Mouse (Mus musculus): Measurements from ENCODE around the gene Polr3gl.
A peak's percentile ranks its signal among the peaks of the same experiment; 100 is the strongest.

The Polr3gl gene

DNA sequence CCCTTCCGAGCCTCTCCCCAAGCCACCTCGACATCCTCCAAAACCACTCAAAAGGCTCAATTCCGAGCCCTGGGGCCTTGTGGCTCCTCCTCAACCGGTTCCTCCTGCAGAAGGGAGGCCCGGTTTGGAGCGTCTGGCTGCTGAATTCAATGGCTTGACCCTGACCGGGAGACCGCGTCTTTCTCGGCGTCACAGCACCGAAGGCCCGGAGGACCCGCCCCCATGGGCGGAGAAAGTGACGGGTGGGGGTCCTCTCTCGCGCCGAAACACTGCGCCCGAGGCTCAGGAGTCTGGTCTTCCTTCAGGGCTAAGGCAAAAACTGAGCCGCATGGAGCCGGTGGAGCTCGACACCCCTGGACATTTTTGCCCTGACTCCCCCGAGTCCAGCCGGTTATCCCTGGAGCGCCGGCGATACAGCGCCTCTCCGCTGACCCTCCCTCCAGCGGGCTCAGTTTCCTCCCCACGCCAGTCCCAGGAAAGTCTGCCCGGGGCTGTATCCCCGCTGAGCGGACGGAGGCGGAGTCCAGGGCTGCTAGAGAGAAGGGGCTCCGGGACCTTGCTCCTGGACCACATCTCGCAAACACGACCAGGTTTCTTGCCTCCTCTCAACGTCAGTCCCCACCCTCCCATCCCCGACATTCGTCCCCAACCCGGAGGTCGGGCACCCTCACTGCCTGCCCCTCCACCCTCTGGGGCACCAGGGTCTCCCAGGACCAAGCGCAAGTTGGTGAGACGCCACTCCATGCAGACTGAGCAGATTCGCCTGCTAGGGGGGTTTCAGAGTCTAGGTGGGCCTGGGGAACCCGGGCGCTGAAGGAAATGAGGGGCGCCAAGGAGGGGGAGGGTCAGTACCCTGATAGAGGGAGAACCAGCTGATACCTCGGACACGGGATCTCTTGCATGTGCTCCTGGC lies 4.4 kb upstream of the Polr3gl start:
- peak; percentile 66 for DNase-seq (ENCODE audit: low spot score)

- DNase-seq (ENCODE audit: low spot score), result no peak
Measured at GRCm38 (mm10) chr3:96597435-96597891, 3.5 kb upstream of the Polr3gl start.

DNA sequence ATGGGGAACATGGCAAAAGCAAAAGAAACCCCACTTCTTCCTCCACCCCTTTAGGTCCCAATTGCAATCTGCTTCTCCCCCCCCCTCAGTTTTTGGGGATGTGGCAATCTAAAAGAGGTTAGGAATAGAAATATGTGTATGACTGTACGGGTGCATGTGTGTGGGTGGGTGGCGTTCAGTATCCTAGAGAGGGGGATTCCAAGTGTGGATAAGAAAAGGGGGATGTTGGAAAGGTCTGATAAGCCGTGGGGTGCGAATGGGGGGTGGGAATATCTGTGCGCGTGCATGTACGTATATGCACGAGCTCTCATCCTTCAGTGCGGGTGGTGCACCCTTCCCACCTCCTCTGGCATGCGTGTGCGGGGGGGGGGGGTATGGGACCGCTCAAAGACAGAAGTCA lies 2.9 kb upstream of the Polr3gl start:
- no peak for DNase-seq (ENCODE audit: low spot score)

DNA sequence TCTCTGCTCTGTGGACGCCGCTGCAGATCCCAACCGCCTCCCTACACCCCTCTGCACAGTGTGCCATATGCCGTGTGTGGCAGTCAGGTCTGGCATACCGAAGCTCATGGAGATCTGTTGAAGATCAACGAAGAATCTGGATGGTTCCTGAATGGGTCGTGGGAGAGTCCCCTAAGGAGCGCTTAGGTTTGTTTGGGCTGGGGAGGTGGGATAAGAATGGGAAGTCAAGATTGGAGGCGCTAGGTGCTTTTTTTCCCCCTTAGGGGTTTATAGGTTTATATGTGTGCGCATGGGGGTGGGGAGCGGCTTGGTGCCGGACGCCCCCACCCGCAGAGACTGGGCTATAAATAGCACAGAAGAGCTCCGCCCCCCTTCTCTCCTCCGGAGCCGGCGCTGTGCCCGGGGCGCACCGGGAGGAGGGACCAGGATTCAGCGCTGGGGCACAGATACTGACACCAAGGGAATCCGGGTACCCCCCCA lies 2.3 kb upstream of the Polr3gl start, which contains the start of gene Ankrd34a:
Ankrd34a (plus strand) TSS at position 409 of the 480 bp plus-strand sequence.
- no peak for DNase-seq (ENCODE audit: low spot score)

DNA sequence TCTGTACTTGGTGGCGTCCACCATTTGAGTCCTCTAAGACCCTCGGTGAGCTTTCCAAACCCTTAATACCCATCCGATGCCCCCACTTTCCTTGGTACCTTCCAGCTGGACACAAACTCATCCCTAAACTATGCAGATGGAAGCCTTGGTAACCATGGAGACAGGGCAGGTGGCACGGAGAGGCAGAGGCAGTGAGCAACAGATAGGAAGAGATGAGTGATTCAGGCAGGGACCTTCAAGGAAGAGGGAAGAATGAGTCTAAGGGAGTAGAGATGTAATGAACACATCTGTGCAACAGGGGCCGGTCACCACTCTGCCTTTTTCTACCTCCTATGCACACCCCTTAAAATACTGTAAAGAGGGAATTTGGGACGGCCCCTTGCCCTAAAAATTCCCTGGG lies 1.7 kb upstream of the Polr3gl start:
- no peak for DNase-seq (ENCODE audit: low spot score)

DNA sequence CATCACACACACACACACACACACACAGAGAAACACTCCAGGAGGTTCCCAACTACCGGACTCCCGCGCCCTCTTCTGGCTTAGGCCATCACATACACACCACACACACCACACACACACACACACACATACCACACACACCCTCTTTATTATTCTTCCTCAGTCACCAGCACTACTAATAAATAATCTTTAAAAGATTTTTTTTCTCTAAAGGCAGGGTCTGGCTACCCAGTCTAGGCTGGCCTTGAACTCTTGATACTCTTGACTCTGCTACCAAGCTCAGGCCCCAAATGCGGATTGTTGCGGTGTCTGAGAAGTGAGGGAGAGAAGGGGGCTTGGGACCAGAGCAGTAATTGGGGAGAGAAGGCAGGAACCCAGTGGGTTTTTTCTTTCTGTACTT lies 870 bp upstream of the Polr3gl start:
- no peak for DNase-seq (ENCODE audit: low spot score)

- DNase-seq (ENCODE audit: low spot score), result no peak
Measured at GRCm38 (mm10) chr3:96593374-96593773, 607 bp downstream of the Polr3gl start.

DNA sequence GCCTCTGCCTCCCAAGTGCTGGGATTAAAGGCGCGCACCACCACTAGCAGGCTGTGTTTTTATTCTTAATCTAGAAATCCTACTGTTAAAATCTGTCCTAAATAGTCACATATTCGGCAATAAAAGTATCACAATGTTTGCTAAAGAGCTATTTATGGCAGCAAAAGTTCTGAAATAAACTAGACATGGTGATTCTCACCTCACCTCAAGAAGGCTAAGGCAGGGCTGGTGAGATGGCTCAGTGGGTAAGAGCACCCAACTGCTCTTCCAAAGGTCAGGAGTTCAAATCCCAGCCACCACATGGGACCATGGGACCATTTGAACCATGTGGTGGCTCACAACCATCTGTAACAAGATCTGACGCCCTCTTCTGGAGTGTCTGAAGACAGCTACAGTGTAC lies 3.3 kb downstream of the Polr3gl start:
- DNase-seq (ENCODE audit: low spot score), result no peak

DNA sequence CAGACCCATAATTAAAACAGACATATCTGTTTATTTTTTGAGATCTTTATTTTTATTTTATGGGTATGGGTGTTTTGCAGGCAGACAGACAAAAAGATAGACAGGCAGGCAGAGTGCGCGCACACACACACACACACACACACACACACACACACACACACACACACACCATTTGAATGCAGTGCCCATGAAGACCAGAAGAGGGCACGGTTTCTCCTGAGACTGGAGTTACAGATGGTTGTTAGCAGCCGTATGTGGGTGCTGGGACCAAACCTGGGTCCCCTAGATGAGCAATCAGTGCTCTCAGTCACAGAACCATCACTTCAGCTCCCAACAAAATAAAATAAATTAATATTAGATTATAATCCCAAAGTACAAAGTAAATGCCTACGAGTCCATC lies 10.6 kb downstream of the Polr3gl start:
- no peak for DNase-seq (ENCODE audit: low spot score)

DNA sequence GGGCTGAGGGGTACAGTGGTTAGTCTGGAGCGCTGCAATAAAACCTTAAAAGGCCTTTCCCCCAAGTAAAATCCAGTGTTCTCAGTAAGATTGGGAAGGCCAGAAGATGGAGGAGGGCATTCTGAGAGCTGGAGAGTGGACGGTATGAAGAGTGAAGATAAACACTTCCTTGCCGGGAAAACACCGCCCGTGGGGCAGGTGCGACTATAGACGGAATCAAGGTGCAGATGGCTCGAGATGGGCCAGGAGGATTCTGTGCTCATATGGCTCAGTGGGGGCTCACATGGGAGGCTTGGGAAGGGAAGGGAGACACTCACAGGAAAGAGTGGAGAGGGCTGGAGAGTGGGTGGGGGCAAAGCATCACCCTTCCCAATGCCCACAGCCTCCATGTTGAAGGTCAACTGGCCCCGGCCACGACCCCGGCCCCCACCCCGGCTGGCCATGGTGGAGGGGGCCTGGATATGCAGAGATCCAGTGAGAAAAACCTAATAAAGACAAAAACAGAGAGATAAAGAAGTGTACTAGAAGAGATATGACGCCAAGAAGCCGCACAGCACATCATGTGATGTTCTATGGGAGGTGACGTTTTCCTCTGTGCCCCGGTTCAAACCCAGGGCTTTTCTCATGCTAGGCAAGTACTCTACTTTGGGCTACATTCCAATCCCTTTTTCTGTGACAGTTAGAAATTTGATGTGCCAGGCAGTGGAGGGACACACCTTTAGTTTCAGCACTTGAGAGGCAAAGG lies 12.0 kb downstream of the Polr3gl start:
- no peak for DNase-seq (ENCODE audit: low spot score)

DNA sequence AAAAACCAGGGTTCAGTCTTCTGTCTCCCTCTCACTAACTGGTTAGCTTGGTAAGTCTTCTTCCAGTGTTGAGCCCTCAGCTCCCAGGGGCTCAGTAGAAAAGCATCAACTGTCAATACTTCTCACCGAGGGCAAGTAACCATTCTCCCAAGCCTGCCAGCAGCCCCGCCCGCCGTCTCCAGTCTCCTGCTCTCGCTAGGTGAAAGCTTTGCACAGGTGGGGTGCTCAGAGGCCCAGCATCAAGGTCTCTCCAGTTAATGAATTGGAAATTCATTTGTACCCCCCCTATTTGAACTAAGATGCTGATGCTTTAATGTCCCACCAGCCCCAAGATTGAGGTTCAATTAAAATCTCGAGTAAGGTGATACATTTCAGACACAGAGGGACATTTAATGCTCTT lies 12.8 kb downstream of the Polr3gl start:
- DNase-seq (ENCODE audit: low spot score), result no peak

- peak; percentile 88 for DNase-seq (ENCODE audit: low spot score)
Measured at GRCm38 (mm10) chr3:96579885-96580454, 14.0 kb downstream of the Polr3gl start.

GRCm38 (mm10) chr3:96579239-96579750 lies 14.7 kb downstream of the Polr3gl start:
- no peak for DNase-seq (ENCODE audit: low spot score)

DNA sequence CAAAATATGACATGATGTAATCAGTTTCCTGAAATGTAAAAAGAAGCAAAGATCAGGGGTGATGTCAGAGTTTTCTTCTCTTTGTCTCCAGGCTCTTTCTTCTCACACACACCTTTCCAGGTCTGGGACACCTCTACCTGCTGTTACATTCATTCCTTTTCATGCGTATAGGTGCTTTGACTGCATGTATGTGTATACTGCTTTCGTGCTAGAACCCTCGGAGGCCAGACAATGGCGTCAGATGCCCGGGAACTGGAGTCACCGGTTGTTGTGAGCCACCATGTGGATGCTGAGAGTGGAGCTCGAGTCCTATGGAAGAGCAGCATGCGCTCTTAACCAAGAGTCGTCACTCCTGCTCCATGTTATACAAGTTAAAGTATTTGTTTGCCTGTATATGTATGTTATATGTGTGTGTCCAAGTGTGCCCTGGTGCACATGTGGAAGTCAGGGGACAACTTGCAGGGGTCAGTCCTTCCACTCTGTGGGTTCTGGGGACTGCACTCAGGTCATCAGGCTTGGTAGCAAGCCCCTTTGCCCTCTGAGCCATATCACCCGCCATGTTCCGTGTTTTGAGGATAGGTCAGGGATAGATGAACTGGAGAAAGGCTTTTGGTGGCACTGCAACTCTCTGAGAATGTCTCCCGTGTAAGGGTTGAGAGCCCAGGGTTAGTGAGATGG lies 15.3 kb downstream of the Polr3gl start:
- no peak for DNase-seq (ENCODE audit: low spot score)

DNA sequence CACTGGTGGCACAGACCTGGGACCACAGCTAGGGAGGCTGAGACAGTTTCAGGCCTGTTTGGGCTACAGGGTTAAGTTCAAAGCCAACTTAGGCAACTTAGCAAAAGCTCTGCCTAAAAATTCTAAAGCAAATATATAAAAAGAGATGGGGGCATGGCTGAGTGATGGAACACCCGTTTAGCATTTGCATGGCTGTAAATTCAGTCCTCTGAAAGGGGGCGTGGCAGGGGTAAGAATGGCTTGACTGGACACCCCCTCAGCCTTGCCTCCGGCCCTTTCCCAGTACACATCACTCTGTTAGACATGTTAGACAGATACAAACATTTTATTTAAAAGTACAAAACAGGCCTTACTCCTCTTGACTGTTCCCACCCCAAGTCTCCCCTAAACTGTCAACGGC lies 16.4 kb downstream of the Polr3gl start:
- no peak for DNase-seq (ENCODE audit: low spot score)

DNA sequence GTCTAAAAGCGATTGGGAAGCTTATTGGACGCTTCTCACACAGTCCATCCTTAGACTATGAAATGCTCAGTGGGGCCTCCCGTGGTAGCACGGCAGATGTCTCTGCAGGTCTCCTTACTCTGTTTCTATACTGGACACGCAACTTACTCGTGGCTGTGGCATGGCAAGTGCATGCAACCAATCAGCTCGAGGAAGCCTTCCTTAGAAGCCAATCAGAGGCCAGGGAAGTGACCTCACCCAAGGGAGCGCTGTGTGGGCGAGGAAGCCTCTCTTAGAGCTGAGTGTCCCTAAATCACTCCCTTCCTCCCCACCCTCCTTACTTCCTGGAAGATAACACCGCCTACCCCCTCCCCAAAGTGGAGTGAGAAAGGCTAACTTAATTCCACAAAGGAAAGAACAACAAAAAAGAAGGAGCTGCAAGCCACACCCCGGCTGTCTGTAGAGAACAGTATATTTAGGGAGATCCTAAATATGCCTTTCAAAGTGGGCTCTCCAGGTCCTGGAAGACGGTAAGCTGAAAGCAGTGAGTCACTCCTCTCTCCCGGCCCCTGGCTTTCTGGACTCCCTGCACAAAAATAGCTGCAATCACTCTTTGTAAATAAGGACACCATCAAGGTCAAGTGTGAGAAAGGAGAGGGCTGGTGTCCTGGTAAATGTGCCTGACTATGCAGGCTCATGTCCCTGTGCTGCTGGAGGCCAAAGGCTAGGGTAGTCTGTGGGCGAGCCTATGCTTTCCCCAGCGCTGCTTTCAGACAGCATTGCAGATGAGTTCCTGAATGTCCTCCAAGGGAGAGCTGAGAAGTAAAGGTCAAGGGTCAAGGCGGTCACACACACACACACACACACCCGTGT lies 17.1 kb downstream of the Polr3gl start, which contains the start of gene Gm16253:
Gm16253 (plus strand) TSS at position 295 of the 852 bp plus-strand sequence.
- DNase-seq (ENCODE audit: low spot score), result peak; percentile 94

DNA sequence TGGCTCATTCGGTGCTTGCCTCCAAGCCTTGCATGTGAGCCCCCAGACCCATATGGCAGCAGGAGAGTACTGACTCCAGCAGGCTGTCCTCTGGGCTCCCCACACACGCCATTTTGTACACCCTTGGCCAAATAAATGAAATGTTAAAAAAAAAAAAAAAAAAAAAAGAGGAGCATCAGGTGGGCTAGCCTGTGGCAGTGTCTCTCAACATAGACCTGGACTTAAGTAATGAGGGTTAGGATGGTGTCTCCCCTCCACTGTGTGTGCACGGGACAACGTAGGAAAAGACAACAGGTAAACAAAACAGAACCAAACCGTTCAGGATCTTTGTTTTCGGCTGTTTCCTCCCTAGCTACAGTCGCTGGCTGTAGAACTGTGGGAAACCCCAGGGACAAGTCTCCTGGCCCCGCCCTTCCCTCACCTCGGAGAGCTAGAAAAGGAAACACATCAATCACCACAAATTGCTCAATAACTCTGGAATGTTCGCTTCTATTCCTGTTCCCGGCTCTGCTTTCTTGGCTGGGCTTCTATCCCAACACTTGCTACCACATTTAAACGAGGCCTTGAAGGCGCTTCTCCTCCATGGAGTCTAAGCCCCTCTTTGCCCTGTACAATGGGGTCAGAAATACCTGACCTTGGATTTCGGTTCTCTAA lies 17.8 kb downstream of the Polr3gl start:
- DNase-seq (ENCODE audit: low spot score), result peak; percentile 80

- no peak for DNase-seq (ENCODE audit: low spot score)
Measured at GRCm38 (mm10) chr3:96575272-96575984, 18.6 kb downstream of the Polr3gl start.
